Mouse (Mus musculus) MEL (cell line): ENCODE measurements around the gene Sox5. TPM values are rescaled to one million over a fixed set of nuclear protein-coding genes. Genes with fewer than 3 reads are reported as not detected.

Experiments used
- DNase-seq: peaks from one replicate; pipeline ENCODE4 v3.0.0; 2011; ENCODE audit warnings: low read depth, low spot score
- H3K27ac ChIP-seq: 2 replicates; pipeline ENCODE4 v1.5.1; 2012; ENCODE audit warnings: low read depth, mild to moderate bottlenecking, control low read depth, low read length, moderate library complexity; ENCODE audit not compliant: control insufficient read depth
- H3K27me3 ChIP-seq, 2 experiments: fragments of 150-350 bp in 1 of 2; sonication (generic) in 1 of 2; 2 replicates each; pipeline ENCODE4 v1.6.1; 2012; ENCODE audit warnings: low read length in 2 of 2, mild to moderate bottlenecking in 2 of 2, improper control_type of control experiment in 1 of 2, moderate library complexity in 1 of 2; ENCODE audit not compliant: insufficient read depth in 2 of 2, control insufficient read depth in 1 of 2
- H3K36me3 ChIP-seq, 2 experiments: 2 replicates each; pipeline ENCODE4 v1.6.1; 2012 to 2014; ENCODE audit warnings: low read length in 2 of 2, improper control_type of control experiment in 1 of 2, inconsistent platforms in 1 of 2, mild to moderate bottlenecking in 1 of 2; ENCODE audit not compliant: insufficient read depth in 2 of 2, control insufficient read depth in 1 of 2
- H3K4me1 ChIP-seq, 2 experiments: fragments of 150-350 bp in 1 of 2; sonication (generic) in 1 of 2; 2 replicates each; pipeline ENCODE4 v1.6.1; 2012; ENCODE audit warnings: low read length in 2 of 2, improper control_type of control experiment in 1 of 2, mild to moderate bottlenecking in 1 of 2; ENCODE audit not compliant: insufficient read depth in 2 of 2, control insufficient read depth in 1 of 2
- H3K4me3 ChIP-seq, 2 experiments: fragments of 150-350 bp in 1 of 2; sonication (generic) in 1 of 2; 2 replicates each; pipeline ENCODE4 v1.5.1; 2012; ENCODE audit warnings: low read depth in 2 of 2, low read length in 2 of 2, mild to moderate bottlenecking in 2 of 2, moderate library complexity in 2 of 2, control low read depth in 1 of 2, improper control_type of control experiment in 1 of 2; ENCODE audit not compliant: control insufficient read depth in 1 of 2, insufficient read depth in 1 of 2
- H3K79me2 ChIP-seq: 2 replicates; pipeline ENCODE4 v1.6.1; 2012; ENCODE audit warnings: mild to moderate bottlenecking, low read length, moderate library complexity; ENCODE audit not compliant: control insufficient read depth, poor library complexity, insufficient read depth
- H3K9ac ChIP-seq: 2 replicates; pipeline ENCODE4 v1.6.1; 2012; ENCODE audit warnings: low read depth, mild to moderate bottlenecking, control low read depth, low read length, moderate library complexity; ENCODE audit not compliant: control insufficient read depth, poor library complexity, severe bottlenecking
- H3K9me3 ChIP-seq: fragments of 150-350 bp; sonication (generic); replicated peaks from 2 replicates; pipeline ENCODE4 v1.6.1; 2012; ENCODE audit warnings: mild to moderate bottlenecking, low read length, improper control_type of control experiment, moderate library complexity; ENCODE audit not compliant: insufficient read depth
- CHD1 ChIP-seq: IDR thresholded peaks from 2 replicates; pipeline ENCODE4 v1.6.1; 2012; ENCODE audit warnings: low read depth, mild to moderate bottlenecking, inconsistent platforms, low read length, improper control_type of control experiment
- CHD2 ChIP-seq: IDR thresholded peaks from 2 replicates; pipeline ENCODE4 v1.6.1; 2011; ENCODE audit warnings: low read length, improper control_type of control experiment
- E2F4 ChIP-seq: IDR thresholded peaks from 2 replicates; pipeline ENCODE4 v1.6.1; 2011; ENCODE audit warnings: low read depth, low read length, improper control_type of control experiment, borderline replicate concordance
- ETS1 ChIP-seq: IDR thresholded peaks from 2 replicates; pipeline ENCODE4 v1.6.1; 2012; ENCODE audit warnings: low read depth, mild to moderate bottlenecking, inconsistent platforms, low read length, improper control_type of control experiment, moderate library complexity
- GABPA ChIP-seq: IDR thresholded peaks from 2 replicates; pipeline ENCODE4 v1.6.1; 2012; ENCODE audit warnings: low read depth, mild to moderate bottlenecking, inconsistent platforms, low read length, improper control_type of control experiment, moderate library complexity
- HCFC1 ChIP-seq: IDR thresholded peaks from 2 replicates; pipeline ENCODE4 v1.6.1; 2012; ENCODE audit warnings: low read depth, mild to moderate bottlenecking, inconsistent platforms, low read length, improper control_type of control experiment, moderate library complexity
- MAZ ChIP-seq: IDR thresholded peaks from 2 replicates; pipeline ENCODE4 v1.6.1; 2012; ENCODE audit warnings: low read depth, mild to moderate bottlenecking, inconsistent platforms, low read length, improper control_type of control experiment
- MEF2A ChIP-seq: IDR thresholded peaks from 2 replicates; pipeline ENCODE4 v1.6.1; 2014; ENCODE audit warnings: low read depth, mild to moderate bottlenecking, inconsistent platforms, low read length, improper control_type of control experiment; ENCODE audit not compliant: poor library complexity, insufficient replicate concordance, severe bottlenecking; ENCODE audit errors: extremely low read depth
- POLR2A ChIP-seq, 2 experiments: IDR thresholded peaks; 2 replicates each; pipeline ENCODE4 v1.6.1; 2011 to 2012; ENCODE audit warnings: low read length in 2 of 2, mild to moderate bottlenecking in 2 of 2, control low read depth in 1 of 2, improper control_type of control experiment in 1 of 2, low read depth in 1 of 2, moderate library complexity in 1 of 2; ENCODE audit not compliant: control insufficient read depth in 1 of 2, insufficient read depth in 1 of 2, poor library complexity in 1 of 2
- POLR2AphosphoS5 ChIP-seq: IDR thresholded peaks from 2 replicates; pipeline ENCODE4 v1.6.1; 2012; ENCODE audit warnings: low read depth, borderline replicate concordance, mild to moderate bottlenecking, inconsistent platforms, low read length, moderate library complexity, mixed read lengths
- RCOR1 ChIP-seq: IDR thresholded peaks from 2 replicates; pipeline ENCODE4 v1.6.1; 2012; ENCODE audit warnings: low read depth, mild to moderate bottlenecking, inconsistent platforms, low read length, improper control_type of control experiment
- SIN3A ChIP-seq: IDR thresholded peaks from 2 replicates; pipeline ENCODE4 v1.6.1; 2012; ENCODE audit warnings: low read length, improper control_type of control experiment, inconsistent platforms
- TAL1 ChIP-seq: IDR thresholded peaks from 2 replicates; pipeline ENCODE4 v1.6.1; 2012; ENCODE audit warnings: mild to moderate bottlenecking, inconsistent platforms, low read length, moderate library complexity, mixed read lengths
- UBTF ChIP-seq: IDR thresholded peaks from 2 replicates; pipeline ENCODE4 v1.6.1; 2012; ENCODE audit warnings: low read depth, mild to moderate bottlenecking, inconsistent platforms, low read length, improper control_type of control experiment, moderate library complexity, borderline replicate concordance; ENCODE audit not compliant: insufficient read depth
- USF1 ChIP-seq: IDR thresholded peaks from 2 replicates; pipeline ENCODE4 v1.6.1; 2014; ENCODE audit warnings: low read depth, mild to moderate bottlenecking, inconsistent platforms, low read length, improper control_type of control experiment, moderate library complexity
- USF2 ChIP-seq, 2 experiments: IDR thresholded peaks; 2 replicates each; pipeline ENCODE4 v1.6.1; 2011 to 2012; ENCODE audit warnings: improper control_type of control experiment in 2 of 2, low read length in 2 of 2, borderline replicate concordance in 1 of 2, inconsistent platforms in 1 of 2, low read depth in 1 of 2, mild to moderate bottlenecking in 1 of 2; ENCODE audit not compliant: insufficient read depth in 1 of 2
- ZKSCAN1 ChIP-seq: IDR thresholded peaks from 2 replicates; pipeline ENCODE4 v1.6.1; 2012; ENCODE audit warnings: low read depth, mild to moderate bottlenecking, inconsistent platforms, low read length, improper control_type of control experiment, moderate library complexity
- ZNF384 ChIP-seq: IDR thresholded peaks from 2 replicates; pipeline ENCODE4 v1.6.1; 2012; ENCODE audit warnings: low read depth, mild to moderate bottlenecking, inconsistent platforms, low read length, improper control_type of control experiment
- polyA plus RNA-seq, 2 experiments: library from polyadenylated mRNA; stranded (reverse) in 1 of 2; unstranded in 1 of 2; fragments of >175 nt in 1 of 2; fragments of >200 nt in 1 of 2; gene quantifications; 2 replicates each; pipeline versions ENCODE4 v1.2.1 to v1.2.4; 2012; ENCODE audit warnings: low replicate concordance in 2 of 2, low read depth in 1 of 2; ENCODE audit not compliant: insufficient read length in 2 of 2, insufficient read depth in 1 of 2, missing spikeins in 1 of 2
- total RNA-seq: library from RNA; depleted of rRNA; stranded (reverse); fragments of 300-350 nt; gene quantifications from 2 replicates; pipeline ENCODE4 v1.2.3, GENCODE M21; 2012

The Sox5 gene
- total and polyA plus RNA-seq, 3 experiments: 0.19 to 3.0 TPM; not detected in 1

DNA sequence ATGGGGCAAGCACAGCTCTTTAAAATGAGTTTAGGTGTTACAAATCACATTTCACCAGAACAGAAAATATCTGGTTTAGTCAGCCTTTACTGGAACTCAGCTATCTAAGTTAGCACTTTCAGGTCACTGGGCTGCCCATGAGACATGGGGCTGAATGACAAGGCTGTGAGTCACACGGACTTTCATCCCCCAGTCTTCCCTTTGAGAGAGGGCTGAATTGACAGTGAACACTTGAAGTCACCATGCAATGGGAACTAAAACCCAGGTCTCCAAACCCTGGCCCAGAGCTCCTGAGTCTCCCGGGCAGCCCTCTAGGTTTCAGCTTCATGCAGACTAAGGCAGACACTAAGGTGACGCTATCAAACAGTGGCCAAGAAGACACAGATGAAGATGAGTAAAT, 141.2 kb downstream of the Sox5 start (continued):
- TF ChIP-seq TAL1: no peak

DNA sequence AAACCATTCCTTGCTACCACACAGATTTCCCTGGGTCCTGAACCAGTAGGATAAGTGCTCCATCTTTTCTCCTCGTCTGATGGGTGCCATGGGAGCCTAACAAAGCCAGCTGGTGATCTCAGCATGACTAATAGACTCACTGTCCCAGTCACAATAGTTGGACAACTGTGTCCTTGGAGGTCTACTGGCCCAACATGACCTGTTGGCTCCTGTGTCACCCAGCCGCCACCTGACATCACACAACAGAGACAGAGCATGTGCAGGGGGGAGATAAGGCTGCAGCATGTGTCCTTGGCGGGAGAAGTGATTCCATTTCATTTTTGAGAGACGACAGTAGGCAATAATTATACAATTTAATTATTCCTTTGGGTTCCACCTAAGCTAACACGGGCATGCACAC, 143.2 kb downstream of the Sox5 start:
- H3K79me2 ChIP-seq: no peaks in the 10 kb centered on the region
- no peaks in the 10 kb centered on the region for H3K9me3 ChIP-seq

DNA sequence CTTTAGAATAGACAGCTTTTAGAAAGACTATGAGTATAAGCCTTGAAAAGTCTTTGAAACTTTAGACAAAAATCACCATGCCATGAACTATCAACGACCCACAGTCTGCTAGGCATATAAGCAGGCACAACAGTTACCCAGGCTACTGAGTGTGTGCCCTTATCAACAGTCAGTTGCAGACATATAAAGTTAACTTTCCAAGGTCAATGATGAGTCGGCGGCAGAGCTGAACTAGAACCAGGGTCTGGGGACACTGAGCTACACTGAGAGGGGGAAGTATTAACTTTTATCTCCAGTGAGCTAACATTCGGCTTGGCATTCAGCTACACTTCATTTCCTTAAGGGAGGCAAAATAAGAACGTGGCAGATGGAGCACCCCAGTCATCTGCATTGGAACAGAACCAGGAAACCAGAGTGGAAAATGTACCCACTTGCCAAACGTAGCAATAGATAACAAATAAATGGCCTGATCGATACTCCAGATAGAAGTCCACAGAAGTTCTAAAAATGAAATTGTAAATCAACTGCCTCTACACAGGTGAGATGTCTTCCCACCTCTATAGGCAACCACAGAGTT, 154.2 kb downstream of the Sox5 start:
- Histone ChIP-seq H3K9ac (no peak overlapping the region), H3K36me3 (no peaks in the 10 kb centered on the region), H3K4me1 (no peaks in the 10 kb centered on the region), H3K27ac (no peak overlapping the region), H3K4me3 (no peak overlapping the region)
- TF ChIP-seq USF1: no peak
- TF ChIP-seq E2F4: no peak
- TF ChIP-seq RCOR1: no peak
- TF ChIP-seq MAZ: no peak
- TF ChIP-seq POLR2A (IDR thresholded peaks at IDR 0.05; ENCODE audit: control insufficient read depth in 1 of 2, insufficient read depth in 1 of 2, low read depth in 1 of 2, low read length in 2 of 2, poor library complexity in 1 of 2): no peak
- TF ChIP-seq ZKSCAN1: no peak
- TF ChIP-seq CHD2: no peak
- no peak for TF ChIP-seq CHD1
- no peak for TF ChIP-seq POLR2AphosphoS5
- no peak for TF ChIP-seq ZNF384
- TF ChIP-seq GABPA: no peak
- TF ChIP-seq UBTF: no peak
- TF ChIP-seq MEF2A: no peak
- TF ChIP-seq USF2 (IDR thresholded peaks at IDR 0.05; ENCODE audit: borderline replicate concordance in 1 of 2, insufficient read depth in 1 of 2, low read depth in 1 of 2, low read length in 2 of 2): no peak
- TF ChIP-seq ETS1: no peak
- TF ChIP-seq, all 39 proteins: peak for 0
- DNase-seq: no peak
- no peaks in the 10 kb centered on the region for H3K79me2 ChIP-seq
- H3K27me3 ChIP-seq: no peaks in the 10 kb centered on the region
- H3K9me3 ChIP-seq: no peaks in the 10 kb centered on the region

More for the DNA sequence above, 143.2 kb downstream of the Sox5 start:
- Histone ChIP-seq H3K27ac (no peak overlapping the region), H3K9ac (no peak overlapping the region), H3K27me3 (no peaks in the 10 kb centered on the region)
- DNase-seq: no peak
- no peak for TF ChIP-seq MEF2A
- no peak for TF ChIP-seq SIN3A
- TF ChIP-seq E2F4: no peak
- no peak for TF ChIP-seq CHD1
- TF ChIP-seq HCFC1: no peak
- no peak for TF ChIP-seq ZKSCAN1
- TF ChIP-seq, all 39 proteins: peak for 0
- H3K4me3 ChIP-seq: no peak overlapping the region
- H3K36me3 ChIP-seq: no peaks in the 10 kb centered on the region
- H3K4me1 ChIP-seq: no peaks in the 10 kb centered on the region
